Mouse (Mus musculus) hindbrain, embryonic 11.5 days (tissue): Measurements from ENCODE around the gene Khdrbs1. TPM values are rescaled to one million over a fixed set of nuclear protein-coding genes. Genes with fewer than 3 reads are reported as not detected.

Source experiments
- ATAC-seq: fragments of 200-750 bp; cut with Nextera tagmentation; 2 replicates; pipeline ENCODE4 v1.8.0; 2017; ENCODE audit warnings: mild to moderate bottlenecking, moderate TSS enrichment, moderate library complexity; ENCODE audit not compliant: low FRiP score
- DNase-seq: peaks from one replicate; pipeline ENCODE4 v3.0.0-alpha.2; 2015; ENCODE audit warnings: low spot score
- H3K27ac ChIP-seq: fragments of 300-500 bp; sonication (generic); 2 replicates; pipeline ENCODE4 v1.5.1; 2014; ENCODE audit warnings: mild to moderate bottlenecking, low read depth, low read length
- H3K27me3 ChIP-seq: fragments of 300-500 bp; sonication (generic); 2 replicates; pipeline ENCODE4 v1.6.1; 2014; ENCODE audit warnings: mild to moderate bottlenecking, low read length, moderate library complexity, mixed read lengths; ENCODE audit not compliant: control insufficient read depth, insufficient read depth
- H3K36me3 ChIP-seq: fragments of 300-500 bp; sonication (generic); 2 replicates; pipeline ENCODE4 v1.6.1; 2014; ENCODE audit warnings: mild to moderate bottlenecking, low read length, moderate library complexity, mixed read lengths; ENCODE audit not compliant: control insufficient read depth, insufficient read depth
- H3K4me1 ChIP-seq: fragments of 300-500 bp; sonication (generic); replicated peaks from 2 replicates; pipeline ENCODE4 v1.6.1; 2014; ENCODE audit warnings: low read length, mixed read lengths; ENCODE audit not compliant: control insufficient read depth, insufficient read depth
- H3K4me2 ChIP-seq: fragments of 300-500 bp; sonication (generic); replicated peaks from 2 replicates; pipeline ENCODE4 v1.6.1; 2014; ENCODE audit warnings: mild to moderate bottlenecking, low read depth, low read length
- H3K4me3 ChIP-seq: fragments of 300-500 bp; sonication (generic); 2 replicates; pipeline ENCODE4 v1.5.1; 2014; ENCODE audit warnings: low read depth, low read length
- H3K9ac ChIP-seq: fragments of 300-500 bp; sonication (generic); 2 replicates; pipeline ENCODE4 v1.6.1; 2014; ENCODE audit warnings: low read depth, low read length
- H3K9me3 ChIP-seq: fragments of 300-500 bp; sonication (generic); 2 replicates; pipeline ENCODE4 v1.6.1; 2016; ENCODE audit warnings: low read length; ENCODE audit not compliant: control insufficient read depth
- WGBS: fragments of 180-500 bp; shearing (Covaris S2); extraction: QIAGEN DNeasy Blood & Tissue Kit; methylation state at CpG from one replicate; pipeline ENCODE4 v1.1.7; 2014; 5-methylcytosine and 5-hydroxymethylcytosine counted together
- polyA plus RNA-seq: library from polyadenylated mRNA; unstranded; fragments of >200 nt; fragmentation: Nextera tagmentation; extraction: Ambion mirVana; gene quantifications from 2 replicates; pipeline ENCODE4 v1.2.1, GENCODE M21; 2014

The Khdrbs1 gene
- polyA plus RNA-seq, 1 experiment from 2014 or later, result 158 TPM

DNA sequence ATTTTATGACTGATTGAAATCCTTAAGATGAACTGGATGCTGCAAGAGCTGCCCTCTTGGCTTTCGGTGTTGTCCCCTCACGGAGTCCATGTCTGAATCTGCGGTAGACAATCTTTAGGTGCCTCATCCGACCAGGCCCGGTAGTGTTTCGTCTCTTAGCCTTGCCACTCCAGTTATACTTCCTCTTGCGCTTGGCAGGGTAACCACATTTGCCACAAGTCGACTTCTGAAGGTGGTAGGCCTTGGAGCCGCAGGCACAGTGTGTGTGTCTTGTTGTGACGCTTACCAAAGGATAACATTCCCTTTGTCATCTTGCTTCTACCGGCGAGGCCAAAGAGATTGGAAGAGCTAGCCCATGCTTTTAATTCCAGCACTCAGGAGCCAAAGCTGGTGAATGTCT is 19.5 kb upstream of the Khdrbs1 start:
- ATAC-seq (no peak), DNase-seq (no peak)
- Histone ChIP-seq H3K9me3 (no peaks in the 10 kb centered on the region), H3K27ac (no peak overlapping the region), H3K27me3 (no peaks in the 10 kb centered on the region), H3K4me1 (no peaks in the 10 kb centered on the region), H3K9ac (no peak overlapping the region), H3K4me2 (no peak overlapping the region), H3K36me3 (no peaks in the 10 kb centered on the region), H3K4me3 (no peak overlapping the region)
- WGBS, result 96% methylated on average over 12 of the region's 12 CpGs

DNA sequence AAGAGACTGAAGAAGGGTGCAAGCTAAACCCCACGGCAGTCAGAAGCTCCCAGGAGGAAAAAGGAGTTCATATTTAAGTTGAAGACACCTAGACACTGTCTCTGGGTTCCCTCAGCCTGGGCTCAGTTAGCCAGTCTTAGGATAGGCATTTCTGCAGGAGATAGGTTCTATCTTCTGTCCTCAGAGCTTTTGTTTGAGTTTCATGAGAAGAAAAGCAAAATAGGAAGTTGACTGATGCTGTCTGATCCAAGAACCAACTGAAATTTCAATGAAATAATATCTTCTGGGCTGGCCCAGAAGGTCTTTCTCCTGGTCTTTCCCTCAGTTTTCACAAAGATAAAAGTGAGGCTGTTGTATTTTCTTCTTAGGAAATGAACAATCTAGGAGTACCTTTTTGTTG is 13.4 kb upstream of the Khdrbs1 start:
- Histone ChIP-seq H3K27me3 (no peaks in the 10 kb centered on the region), H3K4me1 (no peaks in the 10 kb centered on the region), H3K36me3 (no peaks in the 10 kb centered on the region), H3K9me3 (no peaks in the 10 kb centered on the region), H3K9ac (no peak overlapping the region), H3K4me2 (no peak overlapping the region), H3K4me3 (no peak overlapping the region), H3K27ac (no peak overlapping the region)
- no peak for ATAC-seq
- no peak for DNase-seq
- WGBS, result 90% methylated on average over 1 of the region's 1 CpGs

DNA sequence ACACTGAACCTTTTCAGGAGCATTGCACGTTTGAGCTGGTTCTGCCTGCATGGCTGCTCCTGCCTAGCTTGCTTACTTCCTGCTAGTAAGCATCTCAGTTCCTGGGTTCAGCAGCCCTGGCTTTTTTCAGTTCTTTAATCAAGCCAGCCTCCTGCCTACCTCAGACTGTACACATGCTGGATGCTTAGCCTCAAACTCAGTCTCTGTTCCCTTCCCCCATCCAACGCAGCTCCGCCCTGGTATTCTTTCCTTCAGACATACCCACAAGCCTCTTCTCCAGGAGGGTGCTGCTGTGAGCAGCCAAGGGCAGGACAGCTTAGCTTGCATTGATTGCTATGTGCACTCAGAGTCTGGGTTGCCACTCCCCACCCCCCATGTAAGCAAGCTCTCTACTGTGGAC is 12.6 kb upstream of the Khdrbs1 start:
- ATAC-seq (no peak), DNase-seq (no peak)
- Histone ChIP-seq H3K27ac (0 out of 2 replicates have a peak overlapping the region, but pooled peaks have one; percentile 6), H3K4me2 (no peak overlapping the region), H3K36me3 (no peaks in the 10 kb centered on the region), H3K4me1 (no peaks in the 10 kb centered on the region), H3K9ac (no peak overlapping the region), H3K9me3 (no peaks in the 10 kb centered on the region), H3K4me3 (no peak overlapping the region), H3K27me3 (no peaks in the 10 kb centered on the region)
- 69% methylated on average over 3 of the region's 3 CpGs for WGBS

DNA sequence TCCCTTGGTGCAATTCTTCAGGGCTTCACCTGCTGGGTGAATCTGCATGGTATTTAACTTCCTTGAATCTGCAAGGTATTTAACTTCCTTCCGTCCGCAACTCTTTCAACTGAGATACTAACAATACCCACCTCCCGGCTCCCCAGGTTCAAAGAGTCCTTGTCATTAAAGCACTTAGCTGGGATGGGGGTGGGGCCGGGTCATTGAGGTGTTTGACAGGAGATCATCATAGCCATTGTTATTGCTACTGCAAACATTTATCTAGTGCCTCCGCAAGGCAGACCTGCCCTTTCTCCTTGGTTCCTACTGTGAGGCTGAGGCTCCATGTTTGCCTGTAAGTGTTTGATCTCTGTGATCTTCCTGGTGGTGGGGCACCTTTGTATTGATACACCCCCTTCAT is 8.3 kb upstream of the Khdrbs1 start:
- Histone ChIP-seq H3K9ac (no peak overlapping the region), H3K27me3 (no peaks in the 10 kb centered on the region), H3K36me3 (no peaks in the 10 kb centered on the region), H3K4me1 (no peaks in the 10 kb centered on the region), H3K27ac (no peak overlapping the region), H3K4me3 (no peak overlapping the region), H3K9me3 (no peaks in the 10 kb centered on the region), H3K4me2 (no peak overlapping the region)
- DNase-seq (no peak), ATAC-seq (no peak)
- 11% methylated on average over 5 of the region's 5 CpGs for WGBS

DNA sequence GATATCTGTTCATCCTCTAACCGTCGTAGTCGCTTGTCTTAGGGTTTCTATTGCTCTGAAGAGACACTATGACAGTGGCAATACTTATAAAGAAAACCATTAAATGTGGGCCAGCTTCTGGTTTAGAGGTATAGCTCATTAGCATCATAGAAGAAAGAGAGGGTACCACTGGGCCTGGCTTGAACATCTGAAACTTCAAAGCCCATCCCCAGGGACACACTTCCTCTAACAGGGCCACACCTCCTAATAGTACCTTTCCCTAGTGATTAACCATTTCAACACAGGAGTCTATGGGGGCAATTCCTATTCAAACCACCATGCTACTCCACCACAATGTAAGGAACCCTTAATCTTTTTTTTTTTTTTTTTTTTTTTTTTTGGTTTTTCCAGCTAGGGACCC is 4.5 kb upstream of the Khdrbs1 start:
- H3K9ac ChIP-seq, result no peak overlapping the region
- no peak overlapping the region for H3K27ac ChIP-seq
- no peaks in the 10 kb centered on the region for H3K36me3 ChIP-seq
- H3K9me3 ChIP-seq, result no peaks in the 10 kb centered on the region
- no peak overlapping the region for H3K4me2 ChIP-seq
- no peaks in the 10 kb centered on the region for H3K27me3 ChIP-seq
- ATAC-seq, result no peak
- no peaks in the 10 kb centered on the region for H3K4me1 ChIP-seq
- H3K4me3 ChIP-seq, result no peak overlapping the region
- DNase-seq, result no peak
- 81% methylated on average over 3 of the region's 3 CpGs for WGBS

DNA sequence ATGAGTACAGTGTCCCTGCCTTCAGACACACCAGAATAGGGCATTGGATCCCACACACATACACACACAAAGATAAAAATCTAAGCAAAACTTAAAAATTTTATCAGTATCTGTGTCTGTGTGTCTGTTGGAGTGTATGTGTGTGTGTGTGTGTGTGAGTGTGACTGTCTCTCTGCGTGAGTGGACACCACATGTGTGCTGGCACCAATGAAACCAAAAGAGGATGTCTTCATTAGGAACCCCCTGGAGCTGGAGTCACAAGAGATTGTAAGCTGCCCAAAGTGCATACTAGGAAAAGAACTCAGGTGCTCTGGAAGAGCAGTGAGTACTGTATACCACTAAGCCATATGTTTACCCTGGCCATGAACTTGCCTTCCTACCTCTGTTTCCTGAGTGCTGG is 4.0 kb upstream of the Khdrbs1 start:
- H3K27me3 ChIP-seq, result no peaks in the 10 kb centered on the region
- no peak overlapping the region for H3K9ac ChIP-seq
- no peaks in the 10 kb centered on the region for H3K9me3 ChIP-seq
- 79% methylated on average over 1 of the region's 1 CpGs for WGBS
- H3K4me2 ChIP-seq, result no peak overlapping the region
- no peak overlapping the region for H3K27ac ChIP-seq
- no peaks in the 10 kb centered on the region for H3K4me1 ChIP-seq
- no peak for ATAC-seq
- H3K4me3 ChIP-seq, result no peak overlapping the region
- no peaks in the 10 kb centered on the region for H3K36me3 ChIP-seq
- DNase-seq, result no peak

DNA sequence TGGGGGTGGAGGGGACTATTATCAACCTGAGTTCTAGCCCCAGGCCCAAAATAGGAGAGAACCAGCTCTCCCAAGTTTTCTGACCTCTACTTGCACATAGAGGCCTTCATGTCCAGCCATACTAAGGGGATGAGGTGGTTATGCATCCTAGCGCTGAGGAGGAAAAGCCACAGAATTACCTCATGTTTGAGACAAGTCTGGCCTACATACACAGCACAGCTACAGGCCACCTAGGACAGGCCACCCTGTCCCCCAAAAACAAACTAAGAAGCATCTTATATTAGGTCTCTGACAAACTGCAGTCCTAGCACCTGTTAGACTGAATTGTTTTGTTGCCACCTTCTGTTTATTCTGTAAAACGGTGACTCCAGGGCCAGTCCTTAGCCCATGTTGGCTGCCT is 1.4 kb upstream of the Khdrbs1 start:
- WGBS, result 60% methylated on average over 2 of the region's 2 CpGs

DNA sequence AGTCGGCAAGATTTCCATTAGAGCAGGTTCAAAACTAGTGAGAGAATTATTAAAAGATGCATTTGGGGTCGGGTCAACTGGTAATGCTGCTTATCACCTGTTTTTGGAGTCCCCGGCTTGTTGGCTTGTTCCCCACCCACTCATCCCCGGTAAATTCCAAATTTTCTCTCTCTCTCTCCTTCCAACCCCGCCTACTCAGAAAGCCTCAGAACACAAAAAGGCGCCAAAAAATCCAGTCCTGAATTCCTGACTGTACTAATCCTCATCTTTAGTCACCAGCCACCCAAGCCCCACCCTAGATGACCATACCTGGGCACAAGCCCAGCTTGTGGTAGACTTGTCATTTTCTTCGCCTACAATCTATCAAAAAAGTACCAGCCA is 897 bp upstream of the Khdrbs1 start:
- DNase-seq, result no peak
- H3K27ac ChIP-seq, result peak overlapping the region; percentile 99

More for the DNA sequence above, 1.4 kb upstream of the Khdrbs1 start:
- Histone ChIP-seq H3K9ac (peak overlapping the region; percentile 91), H3K27ac (peak overlapping the region; percentile 99), H3K36me3 (no peaks in the 10 kb centered on the region), H3K4me3 (peak overlapping the region; percentile 94; the same call in 1 of the 2 replicates), H3K4me1 (no peaks in the 10 kb centered on the region), H3K4me2 (peak overlapping the region; percentile 68; the same call in 1 of the 2 replicates), H3K9me3 (no peaks in the 10 kb centered on the region), H3K27me3 (no peaks in the 10 kb centered on the region)
- no peak for ATAC-seq
- peak; percentile 18 for DNase-seq

DNA sequence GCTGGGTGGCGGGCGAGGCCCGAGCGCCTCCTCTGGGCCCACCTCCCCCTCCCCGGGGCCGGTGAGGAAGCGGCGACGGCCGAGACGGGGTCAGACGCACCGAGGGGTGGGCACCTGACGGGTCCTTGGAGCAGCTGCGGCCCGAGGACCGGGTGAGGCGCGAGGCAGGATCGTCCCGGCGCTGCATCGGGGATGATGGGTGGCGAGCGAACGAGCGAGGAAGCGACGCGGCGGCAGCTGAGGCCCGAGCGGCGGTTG is 200 bp downstream of the Khdrbs1 start:
- Histone ChIP-seq H3K9me3 (no peaks in the 10 kb centered on the region), H3K4me3 (peak overlapping the region; percentile 94), H3K27me3 (no peaks in the 10 kb centered on the region), H3K4me1 (no peaks in the 10 kb centered on the region; the same call in 1 of the 2 replicates), H3K36me3 (no peaks in the 10 kb centered on the region), H3K4me2 (peak overlapping the region; percentile 68), H3K27ac (peak overlapping the region; percentile 99), H3K9ac (peak overlapping the region; percentile 89)
- WGBS, result 0% methylated on average over 25 of the region's 34 CpGs
- DNase-seq, result no peak
- ATAC-seq, result peak; percentile 71

More for the DNA sequence above, 897 bp upstream of the Khdrbs1 start:
- Histone ChIP-seq H3K27me3 (no peaks in the 10 kb centered on the region), H3K4me1 (no peaks in the 10 kb centered on the region), H3K36me3 (no peaks in the 10 kb centered on the region), H3K4me2 (peak overlapping the region; percentile 68), H3K9me3 (no peaks in the 10 kb centered on the region), H3K9ac (peak overlapping the region; percentile 91), H3K4me3 (peak overlapping the region; percentile 94)
- no peak for ATAC-seq
- 8% methylated on average over 7 of the region's 7 CpGs for whole genome bisulfite sequencing
